Mouse (Mus musculus): ENCODE results near the gene Brd3.
A peak's percentile ranks its signal among the peaks of the same experiment; 100 is the strongest.
"Not testable (repeated sequence)": the region's sequence is repeated elsewhere in the genome, so short reads cannot be mapped to it uniquely, and the experiment has no call there.

The Brd3 gene

DNA sequence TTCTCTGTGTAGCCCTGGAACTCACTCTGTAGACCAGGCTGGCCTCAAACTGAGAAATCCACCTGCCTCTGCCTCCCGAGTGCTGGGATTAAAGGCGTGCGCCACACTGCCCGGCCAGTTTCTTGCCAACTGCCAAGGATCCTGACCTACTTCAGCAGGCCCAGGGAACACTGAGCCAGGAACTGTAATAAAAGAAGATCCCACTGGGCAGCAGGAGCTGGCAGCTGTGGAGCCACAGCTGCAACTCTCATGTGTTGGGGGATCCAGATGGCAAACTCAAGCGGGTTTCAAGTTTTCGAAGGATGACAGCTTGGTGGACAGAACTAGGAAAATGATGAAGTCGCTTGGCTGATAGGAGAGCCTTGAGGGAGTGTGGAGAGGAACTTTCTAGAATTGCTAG, 3.2 kb upstream of the Brd3 start:
- no peak for DNase-seq (ENCODE audit: low read depth)

- DNase-seq (ENCODE audit: low read depth): not testable (repeated sequence)
These were observed 804 bp downstream of the Brd3 start for GRCm38 (mm10) chr2:27506658-27507057.

DNA sequence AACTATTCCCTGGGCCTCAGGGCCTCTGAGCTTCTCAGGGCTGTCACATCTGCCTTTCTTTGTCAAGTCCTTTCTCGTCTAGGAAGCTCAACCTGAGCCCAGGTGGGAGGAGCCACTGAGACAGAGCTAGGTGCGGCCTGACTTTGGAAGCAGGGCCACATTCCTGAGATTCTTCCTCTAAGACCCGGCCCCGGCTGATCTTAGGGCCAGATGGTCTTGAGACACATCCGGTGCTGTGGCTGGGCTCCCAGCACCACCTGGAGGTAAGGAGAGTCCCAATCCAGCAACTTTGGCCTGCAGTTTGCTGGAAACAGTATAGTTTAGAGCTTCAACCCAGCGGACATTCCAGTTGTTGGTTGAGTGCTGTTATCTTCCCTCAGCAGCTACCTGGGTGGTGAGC, 1.9 kb downstream of the Brd3 start:
- no peak for DNase-seq (ENCODE audit: low read depth)

DNA sequence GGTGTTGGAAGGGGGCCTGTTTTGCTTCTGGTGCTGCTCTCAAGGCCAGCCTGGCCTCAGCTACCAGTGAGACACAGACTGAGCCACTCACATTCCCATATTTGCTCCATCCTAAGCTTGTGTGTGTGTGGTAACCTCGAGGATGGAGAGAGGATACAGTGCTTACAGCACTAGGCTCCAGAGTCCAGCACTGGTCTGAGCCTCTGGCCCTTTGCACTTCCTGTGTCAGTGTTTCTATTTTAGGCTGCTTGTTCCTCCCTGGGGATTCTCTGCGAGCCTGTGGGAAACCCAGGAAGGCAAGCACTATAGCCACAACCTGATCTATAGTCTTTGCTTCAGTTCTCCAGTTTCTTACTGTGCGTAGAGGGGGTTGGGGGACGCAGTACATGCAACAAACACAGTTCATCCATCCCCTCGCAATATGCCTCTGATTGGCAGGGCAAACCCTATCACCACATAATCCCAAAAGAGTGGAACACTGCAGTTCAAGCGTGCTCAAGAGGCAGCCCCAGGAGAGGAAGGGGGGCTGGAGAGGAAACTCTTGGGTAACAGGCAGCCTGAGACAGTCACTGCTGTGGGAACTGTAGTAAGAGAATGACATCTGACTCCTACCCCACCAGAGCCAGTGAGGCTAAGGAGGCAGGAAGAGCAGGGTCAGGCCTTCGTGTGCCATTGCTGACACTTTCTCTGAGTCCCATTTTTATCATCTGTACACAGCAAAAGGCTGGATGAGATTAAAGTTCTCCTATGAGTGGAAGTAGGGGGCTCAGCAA, 3.2 kb downstream of the Brd3 start:
- no peak for DNase-seq (ENCODE audit: low read depth)

DNA sequence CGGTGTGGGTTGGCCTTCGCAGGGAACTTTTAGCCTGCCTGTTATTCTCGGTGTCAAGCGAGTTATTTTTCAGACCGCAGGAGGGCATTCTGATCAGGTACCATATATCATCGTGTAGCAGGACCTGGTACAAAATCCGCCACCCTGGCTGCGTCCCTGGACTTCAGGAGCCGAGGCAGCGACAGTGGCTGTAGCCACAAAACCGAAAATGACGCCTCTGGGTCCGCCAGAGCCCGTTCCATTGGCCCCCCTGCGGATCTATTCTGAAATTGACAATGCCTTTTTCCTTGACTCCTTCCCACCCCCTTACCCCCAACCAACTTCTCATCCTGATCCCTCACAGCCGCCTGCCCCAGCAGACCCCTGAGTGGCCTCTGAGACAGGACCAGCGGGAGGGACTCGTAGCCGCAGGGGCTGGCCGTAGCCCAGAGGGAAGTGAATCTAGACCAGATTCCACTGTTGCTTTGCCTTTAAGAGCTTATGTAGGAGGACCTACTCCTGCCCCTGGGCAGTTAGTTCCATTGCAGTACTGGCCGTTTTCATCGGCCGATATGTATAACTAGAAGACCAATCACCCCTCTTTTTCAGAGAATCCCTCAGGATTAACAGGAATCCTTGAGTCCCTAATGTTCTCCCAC, 11.0 kb downstream of the Brd3 start:
- no peak for DNase-seq (ENCODE audit: low read depth)

GRCm38 (mm10) chr2:27493971-27494370, 13.5 kb downstream of the Brd3 start:
- peak; percentile 50 for DNase-seq (ENCODE audit: low read depth)

DNA sequence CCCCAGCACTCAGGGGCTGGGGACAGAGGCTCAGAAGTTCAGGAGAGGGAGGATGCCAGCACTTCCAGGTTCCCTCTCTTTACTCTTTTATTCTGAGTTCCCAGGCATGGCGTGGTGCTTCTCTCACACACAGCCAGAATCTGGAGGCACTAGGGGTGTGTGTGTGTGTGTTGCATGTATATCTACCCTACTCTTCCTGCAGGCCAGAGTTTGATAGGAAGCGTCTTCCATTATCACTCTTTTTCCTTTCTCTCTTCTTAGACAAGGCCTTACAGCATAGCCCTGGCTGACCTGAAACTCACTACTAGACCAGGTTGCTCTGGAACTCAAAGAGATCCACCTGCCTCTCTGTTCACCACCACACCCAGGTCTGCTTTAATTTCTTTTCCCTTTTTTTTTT, 16.5 kb downstream of the Brd3 start:
- DNase-seq (ENCODE audit: low read depth): no peak

DNA sequence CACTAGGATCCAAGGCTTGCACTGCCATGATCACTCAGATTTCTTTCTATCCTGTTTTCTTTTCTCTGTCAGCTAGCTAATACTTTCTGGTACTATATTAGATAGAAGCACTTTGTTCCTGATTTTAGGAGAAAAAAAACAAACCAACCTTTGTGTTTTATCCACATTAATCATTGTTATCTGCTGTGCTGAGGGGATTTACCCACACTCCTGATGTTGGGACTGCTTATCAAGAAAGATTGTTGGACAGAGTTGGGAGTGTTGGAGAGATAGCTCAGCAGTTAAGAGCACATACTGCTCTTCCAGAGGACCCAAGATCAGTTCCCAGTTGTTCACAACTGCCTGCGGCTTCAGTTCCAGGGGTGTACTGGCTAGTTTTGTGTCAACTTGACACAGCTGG, 19.1 kb downstream of the Brd3 start:
- no peak for DNase-seq (ENCODE audit: low read depth)

DNA sequence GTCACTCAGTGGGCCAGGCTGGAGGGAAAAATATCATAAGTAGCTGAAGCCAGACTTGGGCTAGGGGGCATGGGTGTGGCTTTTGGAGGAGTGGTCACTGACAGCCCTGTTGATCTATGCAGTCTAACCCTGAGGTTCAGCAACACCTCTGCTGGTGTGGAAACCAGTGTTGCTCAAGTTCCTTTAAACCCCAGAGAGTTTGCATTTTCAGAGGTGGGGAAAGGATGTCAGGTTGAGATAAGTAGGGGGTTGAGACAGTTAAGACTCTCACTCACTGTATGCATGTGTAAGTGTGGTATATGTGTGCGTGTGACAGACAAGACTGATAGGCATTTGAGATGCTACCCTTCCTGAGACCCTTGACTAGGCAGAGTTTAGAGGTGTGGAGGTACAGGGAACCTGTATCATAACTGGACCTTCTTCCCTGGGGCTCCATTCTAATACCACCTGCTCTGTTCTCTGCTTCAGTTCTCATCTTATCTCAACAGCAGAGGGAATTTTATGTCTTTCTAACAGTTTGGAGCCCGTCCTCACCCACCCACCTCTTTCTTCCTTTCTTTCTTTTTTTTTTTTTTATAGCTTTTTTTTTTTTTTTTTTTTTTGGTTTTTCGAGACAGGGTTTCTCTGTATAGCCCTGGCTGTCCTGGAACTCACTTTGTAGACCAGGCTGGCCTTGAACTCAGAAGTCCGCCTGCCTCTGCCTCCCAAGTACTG, 20.0 kb downstream of the Brd3 start:
- no peak for DNase-seq (ENCODE audit: low read depth)

DNA sequence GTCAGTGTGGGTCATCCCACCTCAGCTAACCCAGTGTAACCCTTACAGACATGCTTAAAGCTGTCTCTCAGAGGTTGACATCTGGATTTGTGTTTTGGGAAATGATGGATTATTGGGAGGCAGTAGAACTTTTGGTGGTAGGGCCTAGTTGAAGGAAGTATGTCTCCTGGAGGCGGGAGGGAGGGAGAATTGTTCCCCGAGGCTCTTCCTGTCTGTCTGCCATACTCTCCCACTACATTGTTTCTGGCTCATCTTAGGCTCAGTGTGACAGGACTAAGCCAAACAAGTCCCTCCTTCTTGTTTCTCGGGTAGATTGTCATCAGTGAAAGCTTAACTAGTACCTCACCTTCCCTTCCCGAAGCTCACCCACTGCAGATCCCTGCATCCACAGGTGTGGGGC, 20.7 kb downstream of the Brd3 start:
- no peak for DNase-seq (ENCODE audit: low read depth)

GRCm38 (mm10) chr2:27482265-27482861, 25.1 kb downstream of the Brd3 start:
- DNase-seq (ENCODE audit: low read depth): no peak

GRCm38 (mm10) chr2:27480367-27480766, 27.1 kb downstream of the Brd3 start:
- no peak for DNase-seq (ENCODE audit: low read depth)

- DNase-seq (ENCODE audit: low read depth): no peak
These were observed 27.6 kb downstream of the Brd3 start for GRCm38 (mm10) chr2:27479821-27480220.

- DNase-seq (ENCODE audit: low read depth): no peak
These were observed 30.9 kb downstream of the Brd3 start for GRCm38 (mm10) chr2:27476303-27477192.

GRCm38 (mm10) chr2:27475495-27476302, 31.8 kb downstream of the Brd3 start:
- DNase-seq (ENCODE audit: low read depth): peak; percentile 89

- DNase-seq (ENCODE audit: low read depth): peak; percentile 51
These were observed 32.6 kb downstream of the Brd3 start for GRCm38 (mm10) chr2:27474621-27475484.

- no peak for DNase-seq (ENCODE audit: low read depth)
These were observed 33.6 kb downstream of the Brd3 start for GRCm38 (mm10) chr2:27473911-27474310.

GRCm38 (mm10) chr2:27473061-27473765, 34.2 kb downstream of the Brd3 start:
- DNase-seq (ENCODE audit: low read depth): no peak

DNA sequence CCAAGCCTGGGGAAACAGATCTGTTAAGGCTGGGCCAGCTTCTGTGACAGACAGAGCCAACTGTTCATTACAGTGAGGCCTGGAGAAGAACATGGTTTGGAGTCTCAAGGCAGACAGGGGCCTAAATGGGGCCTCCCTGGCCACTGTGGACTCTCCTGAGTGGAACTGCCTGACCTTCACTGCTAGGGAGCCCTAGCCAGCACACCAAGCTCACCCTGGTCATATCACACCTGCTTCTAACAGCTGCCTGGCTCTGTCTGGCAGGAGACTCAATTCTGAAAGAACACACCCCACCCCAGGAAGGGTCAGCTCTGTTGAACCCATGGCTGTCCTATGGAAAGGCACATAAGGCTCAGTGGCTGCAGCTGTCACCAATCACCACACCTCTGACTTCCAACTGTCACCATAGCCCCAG, 36.3 kb downstream of the Brd3 start:
- DNase-seq (ENCODE audit: low read depth): no peak
